Mouse (Mus musculus): ENCODE measurements around the gene Foxf2. TPM values are rescaled to one million over a fixed set of nuclear protein-coding genes. Genes with fewer than 3 reads are reported as not detected.

Foxf2 gene
- polyA plus RNA-seq, 1 experiment from 2014 or later, result 11.8 TPM

GRCm38 (mm10) chr13:31658963-31659362, 33.3 kb downstream of the Foxf2 start:
- H3K9me3 ChIP-seq, result no peaks in the 10 kb centered on the region
- peaks cover 17% of the 10 kb centered on the region; the same call in 1 of the 2 replicates for H3K27me3 ChIP-seq (ENCODE audit: insufficient read depth, poor library complexity, severe bottlenecking)
- H3K4me3 ChIP-seq, result no peak overlapping the region
- H3K36me3 ChIP-seq, result no peaks in the 10 kb centered on the region
- H3K27ac ChIP-seq, result no peak overlapping the region
- 6% methylated on average over 3 of the region's 3 CpGs for WGBS
- no peaks in the 10 kb centered on the region for H3K4me1 ChIP-seq (replicated peaks)
- DNase-seq (ENCODE audit: low spot score), result peak; percentile 63

DNA sequence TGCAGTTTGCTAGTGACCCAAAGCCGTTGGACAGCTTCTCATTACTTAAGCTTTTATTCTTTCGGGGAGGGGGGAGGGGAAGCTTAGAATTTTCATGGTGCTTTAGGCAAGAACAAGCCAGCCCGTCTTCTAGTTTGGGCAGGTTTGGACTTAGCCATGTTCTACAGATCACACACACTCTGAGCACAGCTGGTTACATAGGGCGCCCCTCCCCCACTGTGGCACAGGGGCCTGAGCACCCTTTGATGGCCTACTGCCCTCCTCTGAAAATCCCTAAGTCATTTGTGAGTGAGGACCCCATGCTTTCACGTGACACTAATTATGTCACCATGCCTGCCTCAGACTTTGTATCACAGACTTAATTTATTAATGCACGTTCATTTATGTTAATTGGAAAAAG, 35.6 kb downstream of the Foxf2 start:
- Histone ChIP-seq H3K4me1 (replicated peaks) (no peaks in the 10 kb centered on the region), H3K4me3 (no peak overlapping the region), H3K9me3 (no peaks in the 10 kb centered on the region), H3K27ac (no peak overlapping the region), H3K36me3 (no peaks in the 10 kb centered on the region), H3K27me3 (ENCODE audit: insufficient read depth, poor library complexity, severe bottlenecking) (peaks cover 17% of the 10 kb centered on the region; the same call in 1 of the 2 replicates)
- WGBS, result 61% methylated on average over 6 of the region's 6 CpGs
- DNase-seq (ENCODE audit: low spot score), result no peak

DNA sequence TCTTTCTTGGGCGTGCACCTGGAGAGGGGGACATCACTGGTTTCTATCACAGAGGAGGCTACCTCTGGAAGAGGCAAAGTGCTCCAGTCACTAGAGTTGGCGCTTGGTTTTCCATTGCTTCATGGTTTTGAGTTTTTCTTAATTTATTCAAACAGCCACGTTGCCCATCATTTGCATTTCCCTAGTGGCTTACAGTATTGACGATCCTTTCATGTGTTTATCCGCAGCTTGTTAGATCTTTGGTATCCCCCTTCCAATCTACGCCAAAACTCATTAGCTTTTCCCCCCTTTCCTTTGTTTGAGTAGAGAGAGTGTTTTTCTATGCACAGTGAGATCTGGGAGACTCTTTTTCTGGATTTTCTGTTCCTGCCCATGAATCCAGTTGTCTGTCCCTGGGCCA, 39.8 kb downstream of the Foxf2 start:
- Histone ChIP-seq H3K36me3 (no peaks in the 10 kb centered on the region), H3K9me3 (no peaks in the 10 kb centered on the region), H3K27ac (no peak overlapping the region), H3K4me3 (no peak overlapping the region), H3K27me3 (ENCODE audit: insufficient read depth, poor library complexity, severe bottlenecking) (peaks cover 2% of the 10 kb centered on the region; the same call in 1 of the 2 replicates), H3K4me1 (replicated peaks) (no peaks in the 10 kb centered on the region)
- 78% methylated on average over 6 of the region's 6 CpGs for WGBS
- no peak for DNase-seq (ENCODE audit: low spot score)

GRCm38 (mm10) chr13:31667919-31668524, 42.4 kb downstream of the Foxf2 start:
- H3K9me3 ChIP-seq, result no peaks in the 10 kb centered on the region
- no peak overlapping the region for H3K4me3 ChIP-seq
- 75% methylated on average over 6 of the region's 6 CpGs for WGBS
- no peak overlapping the region for H3K27ac ChIP-seq
- no peaks in the 10 kb centered on the region; the same call in 1 of the 2 replicates for H3K4me1 ChIP-seq (replicated peaks)
- no peak for DNase-seq (ENCODE audit: low spot score)
- no peaks in the 10 kb centered on the region for H3K27me3 ChIP-seq (ENCODE audit: insufficient read depth, poor library complexity, severe bottlenecking)
- no peaks in the 10 kb centered on the region for H3K36me3 ChIP-seq

DNA sequence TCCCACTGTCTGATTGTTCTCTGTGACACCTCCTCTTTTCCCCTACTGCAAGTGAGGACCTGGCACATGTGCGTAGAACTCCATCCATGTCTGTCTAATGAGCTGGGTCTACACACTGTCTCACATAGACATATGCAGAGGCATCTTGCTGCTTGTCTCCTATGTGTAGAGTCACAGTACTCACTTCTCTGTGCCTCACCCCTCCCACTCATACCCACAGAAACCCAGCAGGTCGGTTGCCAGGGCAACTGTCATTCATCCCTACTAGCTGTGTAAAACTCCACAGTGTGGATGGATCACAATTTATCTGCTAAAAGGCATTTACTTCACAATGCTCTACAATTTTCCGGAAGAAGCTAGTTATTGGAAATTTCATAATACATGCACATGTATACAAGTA, 46.5 kb downstream of the Foxf2 start:
- DNase-seq (ENCODE audit: low spot score), result no peak
- no peaks in the 10 kb centered on the region for H3K9me3 ChIP-seq
- 78% methylated on average over 3 of the region's 3 CpGs for WGBS

More for the DNA sequence above, 46.5 kb downstream of the Foxf2 start:
- no peaks in the 10 kb centered on the region; the same call in 1 of the 2 replicates for H3K4me1 ChIP-seq (replicated peaks)
- H3K36me3 ChIP-seq, result no peaks in the 10 kb centered on the region
- H3K27ac ChIP-seq, result no peak overlapping the region
- no peaks in the 10 kb centered on the region for H3K27me3 ChIP-seq (ENCODE audit: insufficient read depth, poor library complexity, severe bottlenecking)
- no peak overlapping the region for H3K4me3 ChIP-seq

Other genes starting within 250 kb of the Foxf2 start
- 0.66 and 1.1 TPM in 2 replicates for gene Foxq1, start 69.7 kb upstream of the Foxf2 start, polyA plus RNA-seq (2016; fragmentation: Nextera tagmentation; extraction: Ambion mirVana)
- gene A530084C06Rik, start 66.5 kb upstream of the Foxf2 start, polyA plus RNA-seq (2016; fragmentation: Nextera tagmentation; extraction: Ambion mirVana), result not detected in 2 replicates
- gene Foxc1, start 180.8 kb downstream of the Foxf2 start, polyA plus RNA-seq (2016; fragmentation: Nextera tagmentation; extraction: Ambion mirVana), result 2.9 and 3.7 TPM in 2 replicates

All from hindbrain, embryonic 10.5 days (tissue).